Mouse (Mus musculus): ENCODE results near the gene Znrf2.

GRCm38 (mm10) chr6:54818389-54818788 is 1.7 kb downstream of the Znrf2 start:
- TF ChIP-seq POLR2A (IDR thresholded peaks at IDR 0.05; ENCODE audit: insufficient read depth, low read depth, low read length) = no peak
- no peak for TF ChIP-seq CTCF (IDR thresholded peaks at IDR 0.05; ENCODE audit: insufficient read depth, low read depth, low read length)

All from olfactory bulb, adult 2 months (tissue).